Mouse (Mus musculus): Measurements from ENCODE around the gene Naa15. TPM values are rescaled to one million over a fixed set of nuclear protein-coding genes. Genes with fewer than 3 reads are reported as not detected.

Gene Naa15
- polyA plus RNA-seq, 1 experiment from 2014 or later, result 48.4 TPM

GRCm38 (mm10) chr3:51412457-51412856 is 2.5 kb upstream of the Naa15 start:
- WGBS, result 91% methylated on average over 7 of the region's 7 CpGs

GRCm38 (mm10) chr3:51413276-51413675 is 1.7 kb upstream of the Naa15 start:
- Histone ChIP-seq H3K36me3 (ENCODE audit: control insufficient read depth, insufficient read depth, low read length) (no peaks in the 10 kb centered on the region), H3K4me3 (ENCODE audit: low read depth, low read length) (no peak overlapping the region), H3K4me1 (replicated peaks; ENCODE audit: control insufficient read depth, insufficient read depth, low read length) (peaks cover 18% of the 10 kb centered on the region), H3K9me3 (ENCODE audit: control insufficient read depth, low read length) (no peaks in the 10 kb centered on the region), H3K27me3 (replicated peaks; ENCODE audit: control insufficient read depth, insufficient read depth, low read length) (no peaks in the 10 kb centered on the region), H3K9ac (ENCODE audit: low read depth, low read length) (no peak overlapping the region), H3K4me2 (no peak overlapping the region), H3K27ac (ENCODE audit: low read depth, low read length) (no peak overlapping the region)
- 56% methylated on average over 1 of the region's 1 CpGs for WGBS
- DNase-seq (ENCODE audit: low spot score) (no peak), ATAC-seq (replicated peaks; ENCODE audit: low FRiP score) (no peak)

More at GRCm38 (mm10) chr3:51412457-51412856, 2.5 kb upstream of the Naa15 start:
- Histone ChIP-seq H3K27ac (ENCODE audit: low read depth, low read length) (no peak overlapping the region), H3K4me1 (replicated peaks; ENCODE audit: control insufficient read depth, insufficient read depth, low read length) (peaks cover 21% of the 10 kb centered on the region), H3K9me3 (ENCODE audit: control insufficient read depth, low read length) (no peaks in the 10 kb centered on the region), H3K4me2 (no peak overlapping the region), H3K27me3 (replicated peaks; ENCODE audit: control insufficient read depth, insufficient read depth, low read length) (no peaks in the 10 kb centered on the region), H3K36me3 (ENCODE audit: control insufficient read depth, insufficient read depth, low read length) (no peaks in the 10 kb centered on the region; the same call in 1 of the 2 replicates), H3K9ac (ENCODE audit: low read depth, low read length) (no peak overlapping the region), H3K4me3 (ENCODE audit: low read depth, low read length) (no peak overlapping the region)
- ATAC-seq (replicated peaks; ENCODE audit: low FRiP score) (no peak), DNase-seq (ENCODE audit: low spot score) (no peak)

- no peaks in the 10 kb centered on the region for H3K27me3 ChIP-seq (replicated peaks; ENCODE audit: control insufficient read depth, insufficient read depth, low read length)
- peak overlapping the region; percentile 85 for H3K4me3 ChIP-seq (ENCODE audit: low read depth, low read length)
- DNase-seq (ENCODE audit: low spot score) (no peak), ATAC-seq (replicated peaks; ENCODE audit: low FRiP score) (peak; percentile 55)
- no peaks in the 10 kb centered on the region for H3K9me3 ChIP-seq (ENCODE audit: control insufficient read depth, low read length)
- H3K27ac ChIP-seq (ENCODE audit: low read depth, low read length), result peak overlapping the region; percentile 88
- peak overlapping the region; percentile 94 for H3K9ac ChIP-seq (ENCODE audit: low read depth, low read length)
- H3K36me3 ChIP-seq (ENCODE audit: control insufficient read depth, insufficient read depth, low read length), result no peaks in the 10 kb centered on the region
- under 1% methylated on average over 30 of the region's 30 CpGs for WGBS
- H3K4me2 ChIP-seq, result peak overlapping the region; percentile 94
- H3K4me1 ChIP-seq (replicated peaks; ENCODE audit: control insufficient read depth, insufficient read depth, low read length), result peaks cover 18% of the 10 kb centered on the region
Observed at GRCm38 (mm10) chr3:51416073-51416363, 1.1 kb downstream of the Naa15 start.

GRCm38 (mm10) chr3:51416364-51417134 is 1.6 kb downstream of the Naa15 start:
- WGBS, result under 1% methylated on average over 65 of the region's 68 CpGs

GRCm38 (mm10) chr3:51417135-51417458 is 2.1 kb downstream of the Naa15 start:
- Histone ChIP-seq H3K4me3 (ENCODE audit: low read depth, low read length) (peak overlapping the region; percentile 85), H3K9ac (ENCODE audit: low read depth, low read length) (peak overlapping the region; percentile 94), H3K4me2 (peak overlapping the region; percentile 94), H3K36me3 (ENCODE audit: control insufficient read depth, insufficient read depth, low read length) (no peaks in the 10 kb centered on the region; the same call in 1 of the 2 replicates), H3K27me3 (replicated peaks; ENCODE audit: control insufficient read depth, insufficient read depth, low read length) (no peaks in the 10 kb centered on the region), H3K9me3 (ENCODE audit: control insufficient read depth, low read length) (no peaks in the 10 kb centered on the region), H3K27ac (ENCODE audit: low read depth, low read length) (peak overlapping the region; percentile 88), H3K4me1 (replicated peaks; ENCODE audit: control insufficient read depth, insufficient read depth, low read length) (peaks cover 22% of the 10 kb centered on the region)
- WGBS, result 7% methylated on average over 8 of the region's 8 CpGs
- ATAC-seq (replicated peaks; ENCODE audit: low FRiP score) (no peak), DNase-seq (ENCODE audit: low spot score) (no peak)

More at GRCm38 (mm10) chr3:51416364-51417134, 1.6 kb downstream of the Naa15 start:
- no peaks in the 10 kb centered on the region; the same call in 1 of the 2 replicates for H3K36me3 ChIP-seq (ENCODE audit: control insufficient read depth, insufficient read depth, low read length)
- H3K9ac ChIP-seq (ENCODE audit: low read depth, low read length), result peak overlapping the region; percentile 94
- H3K4me1 ChIP-seq (replicated peaks; ENCODE audit: control insufficient read depth, insufficient read depth, low read length), result peaks cover 18% of the 10 kb centered on the region
- H3K9me3 ChIP-seq (ENCODE audit: control insufficient read depth, low read length), result no peaks in the 10 kb centered on the region
- ATAC-seq (replicated peaks; ENCODE audit: low FRiP score) (peak; percentile 48), DNase-seq (ENCODE audit: low spot score) (peak; percentile 67)
- peak overlapping the region; percentile 94 for H3K4me2 ChIP-seq
- H3K27me3 ChIP-seq (replicated peaks; ENCODE audit: control insufficient read depth, insufficient read depth, low read length), result no peaks in the 10 kb centered on the region
- H3K4me3 ChIP-seq (ENCODE audit: low read depth, low read length), result peak overlapping the region; percentile 85
- H3K27ac ChIP-seq (ENCODE audit: low read depth, low read length), result peak overlapping the region; percentile 88

- 48% methylated on average over 2 of the region's 2 CpGs for WGBS
- Histone ChIP-seq H3K4me1 (replicated peaks; ENCODE audit: control insufficient read depth, insufficient read depth, low read length) (peaks cover 23% of the 10 kb centered on the region), H3K36me3 (ENCODE audit: control insufficient read depth, insufficient read depth, low read length) (no peaks in the 10 kb centered on the region; the same call in 1 of the 2 replicates), H3K27ac (ENCODE audit: low read depth, low read length) (no peak overlapping the region), H3K9ac (ENCODE audit: low read depth, low read length) (no peak overlapping the region; the same call in 1 of the 2 replicates), H3K9me3 (ENCODE audit: control insufficient read depth, low read length) (no peaks in the 10 kb centered on the region), H3K27me3 (replicated peaks; ENCODE audit: control insufficient read depth, insufficient read depth, low read length) (no peaks in the 10 kb centered on the region), H3K4me2 (peak overlapping the region; percentile 94), H3K4me3 (ENCODE audit: low read depth, low read length) (peak overlapping the region; percentile 85)
- ATAC-seq (replicated peaks; ENCODE audit: low FRiP score) (no peak), DNase-seq (ENCODE audit: low spot score) (no peak)
Observed at GRCm38 (mm10) chr3:51417485-51417884, 2.5 kb downstream of the Naa15 start.

- H3K4me1 ChIP-seq (replicated peaks; ENCODE audit: control insufficient read depth, insufficient read depth, low read length), result peaks cover 26% of the 10 kb centered on the region
- no peaks in the 10 kb centered on the region for H3K27me3 ChIP-seq (replicated peaks; ENCODE audit: control insufficient read depth, insufficient read depth, low read length)
- 59% methylated on average over 2 of the region's 2 CpGs for WGBS
- no peaks in the 10 kb centered on the region for H3K9me3 ChIP-seq (ENCODE audit: control insufficient read depth, low read length)
- peak overlapping the region; percentile 94 for H3K4me2 ChIP-seq
- no peak overlapping the region for H3K27ac ChIP-seq (ENCODE audit: low read depth, low read length)
- peak overlapping the region; percentile 85 for H3K4me3 ChIP-seq (ENCODE audit: low read depth, low read length)
- H3K36me3 ChIP-seq (ENCODE audit: control insufficient read depth, insufficient read depth, low read length), result no peaks in the 10 kb centered on the region; the same call in 1 of the 2 replicates
- ATAC-seq (replicated peaks; ENCODE audit: low FRiP score) (no peak), DNase-seq (ENCODE audit: low spot score) (no peak)
- no peak overlapping the region for H3K9ac ChIP-seq (ENCODE audit: low read depth, low read length)
Observed at GRCm38 (mm10) chr3:51417966-51418365, 3.0 kb downstream of the Naa15 start.

- H3K27ac ChIP-seq (ENCODE audit: low read depth, low read length), result no peak overlapping the region
- H3K9me3 ChIP-seq (ENCODE audit: control insufficient read depth, low read length), result no peaks in the 10 kb centered on the region
- WGBS, result 65% methylated on average over 3 of the region's 3 CpGs
- no peak overlapping the region for H3K4me3 ChIP-seq (ENCODE audit: low read depth, low read length)
- H3K27me3 ChIP-seq (replicated peaks; ENCODE audit: control insufficient read depth, insufficient read depth, low read length), result no peaks in the 10 kb centered on the region
- peaks cover 11% of the 10 kb centered on the region for H3K4me1 ChIP-seq (replicated peaks; ENCODE audit: control insufficient read depth, insufficient read depth, low read length)
- ATAC-seq (replicated peaks; ENCODE audit: low FRiP score) (no peak), DNase-seq (ENCODE audit: low spot score) (no peak)
- no peaks in the 10 kb centered on the region; the same call in 1 of the 2 replicates for H3K36me3 ChIP-seq (ENCODE audit: control insufficient read depth, insufficient read depth, low read length)
- no peak overlapping the region for H3K9ac ChIP-seq (ENCODE audit: low read depth, low read length)
- H3K4me2 ChIP-seq, result no peak overlapping the region
Observed at GRCm38 (mm10) chr3:51421921-51422320, 7.0 kb downstream of the Naa15 start.

GRCm38 (mm10) chr3:51425394-51425793 is 10.4 kb downstream of the Naa15 start:
- no peaks in the 10 kb centered on the region for H3K27me3 ChIP-seq (replicated peaks; ENCODE audit: control insufficient read depth, insufficient read depth, low read length)
- peaks cover 8% of the 10 kb centered on the region for H3K4me1 ChIP-seq (replicated peaks; ENCODE audit: control insufficient read depth, insufficient read depth, low read length)
- no peak for ATAC-seq (replicated peaks; ENCODE audit: low FRiP score)
- no peak overlapping the region for H3K4me2 ChIP-seq
- DNase-seq (ENCODE audit: low spot score), result no peak
- no peak overlapping the region for H3K9ac ChIP-seq (ENCODE audit: low read depth, low read length)
- H3K4me3 ChIP-seq (ENCODE audit: low read depth, low read length), result no peak overlapping the region
- H3K9me3 ChIP-seq (ENCODE audit: control insufficient read depth, low read length), result no peaks in the 10 kb centered on the region
- no peaks in the 10 kb centered on the region; the same call in 1 of the 2 replicates for H3K36me3 ChIP-seq (ENCODE audit: control insufficient read depth, insufficient read depth, low read length)
- no peak overlapping the region for H3K27ac ChIP-seq (ENCODE audit: low read depth, low read length)

Data from liver, embryonic 11.5 days (tissue).